Mouse (Mus musculus) left cerebral cortex, adult 11 months (tissue): Measurements from ENCODE around the gene Gp5.
"Not testable (repeated sequence)": the region's sequence is repeated elsewhere in the genome, so short reads cannot be mapped to it uniquely, and the experiment has no call there.

Source experiments
- DNase-seq: peaks from one replicate; pipeline ENCODE4 v3.0.0; 2022; ENCODE audit warnings: low spot score

Gp5 gene

GRCm38 (mm10) chr16:30310647-30311046, at the start of gene Gp5:
Gp5 (minus strand) TSS chr16:30310779.
- no peak for DNase-seq

GRCm38 (mm10) chr16:30353489-30353888, 42.9 kb upstream of the Gp5 start:
- not testable (repeated sequence) for DNase-seq

GRCm38 (mm10) chr16:30314236-30314635, 3.7 kb upstream of the Gp5 start:
- no peak for DNase-seq

DNA sequence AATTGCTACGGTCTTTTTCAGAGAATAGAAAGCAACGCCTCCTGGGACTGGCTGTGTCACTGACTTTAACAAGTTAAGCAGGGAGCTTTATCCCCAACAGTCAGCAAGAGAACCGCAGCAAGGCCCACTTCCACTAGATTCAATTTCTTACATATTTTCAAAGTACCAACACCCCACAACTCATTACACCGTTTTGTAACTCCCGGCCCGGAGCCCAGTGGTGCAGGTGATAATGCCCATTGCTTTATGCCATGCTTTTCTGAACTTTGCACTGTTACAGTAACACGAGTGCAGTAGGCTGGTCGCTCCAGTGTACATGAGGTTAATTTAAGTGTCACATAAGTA, 436 bp downstream of the Gp5 start:
- DNase-seq = no peak

DNA sequence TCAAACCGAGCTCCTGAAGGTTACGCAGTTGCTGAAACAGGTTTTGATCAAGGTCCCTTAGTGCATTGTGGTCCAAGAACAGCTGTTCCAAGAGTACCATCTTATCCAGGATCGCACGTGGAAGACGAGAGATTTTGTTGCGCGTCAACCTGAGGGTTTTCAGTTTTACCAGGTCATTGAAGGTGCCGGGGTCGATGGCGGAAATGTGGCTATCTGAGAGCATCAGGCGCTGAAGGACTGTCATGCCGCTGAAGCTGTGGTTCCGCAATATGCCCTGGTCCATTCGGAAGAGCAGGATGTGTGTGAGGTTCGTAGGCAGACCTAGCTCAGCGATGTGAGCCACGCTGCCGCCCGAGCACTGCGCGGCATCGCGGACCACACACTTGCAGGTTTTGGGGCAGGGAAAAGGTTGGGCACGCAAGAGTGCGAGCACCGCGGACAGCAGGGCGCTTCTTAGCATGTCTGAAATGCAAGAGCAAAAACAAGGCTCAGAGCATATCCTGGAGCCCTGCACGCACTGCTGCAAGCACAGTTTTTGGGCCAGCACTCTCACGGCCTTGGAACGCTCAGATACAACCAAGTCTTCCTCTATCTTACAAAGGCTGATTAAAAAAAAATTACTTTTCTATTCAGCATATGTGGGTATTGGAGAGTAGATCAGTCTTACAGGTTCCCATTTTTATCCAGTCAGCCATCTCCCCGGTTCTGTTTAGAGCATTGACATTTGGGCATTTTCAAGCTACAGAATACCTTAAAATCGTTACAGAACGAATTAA, 996 bp downstream of the Gp5 start:
- no peak for DNase-seq

- DNase-seq = peak; percentile 42
Observed at GRCm38 (mm10) chr16:30308616-30309394, 1.8 kb downstream of the Gp5 start.

- DNase-seq = no peak
Observed at GRCm38 (mm10) chr16:30307961-30308615, 2.5 kb downstream of the Gp5 start.

DNA sequence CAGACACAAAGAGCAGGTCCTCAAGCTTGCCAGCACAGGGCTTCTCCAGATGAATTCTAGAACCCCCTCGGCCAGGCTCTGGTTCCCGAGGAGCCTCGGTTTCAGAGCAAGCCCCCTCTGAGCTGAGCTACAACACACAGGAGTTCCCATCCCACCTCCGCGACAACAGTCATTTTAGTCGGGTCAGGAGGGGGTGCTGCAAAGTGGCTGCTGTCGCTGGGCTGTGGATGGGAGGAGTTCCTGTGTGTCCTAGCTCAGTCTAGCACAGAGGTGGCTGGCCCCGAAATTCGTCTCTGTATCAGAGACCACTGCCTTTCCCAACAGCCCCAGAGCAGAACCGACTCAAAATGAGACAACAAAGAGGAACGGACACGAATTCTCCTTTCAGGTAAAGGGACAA, 3.3 kb downstream of the Gp5 start:
- DNase-seq = no peak

- DNase-seq = no peak
Observed at GRCm38 (mm10) chr16:30306102-30306501, 4.5 kb downstream of the Gp5 start.

GRCm38 (mm10) chr16:30304236-30304635, 6.3 kb downstream of the Gp5 start:
- DNase-seq = no peak

DNA sequence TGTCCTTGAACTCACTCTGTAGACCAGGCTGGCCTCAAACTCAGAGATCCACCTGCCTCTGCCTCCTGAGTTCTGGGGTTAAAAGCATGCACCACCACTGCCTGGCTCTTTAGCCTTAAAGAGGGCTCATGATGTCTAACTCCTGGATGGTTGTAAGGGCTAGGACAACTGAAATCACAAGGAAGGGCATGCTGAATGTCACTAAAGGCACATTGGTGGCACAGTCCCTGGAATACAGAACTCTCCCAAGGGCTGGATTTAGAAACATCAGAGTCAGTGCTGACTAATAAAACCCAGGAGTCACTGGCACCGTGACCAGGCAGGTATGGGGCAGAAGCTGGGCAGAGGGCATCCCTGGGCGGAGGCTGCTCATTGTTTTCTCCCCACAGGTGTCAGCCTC, 7.2 kb downstream of the Gp5 start:
- no peak for DNase-seq

DNA sequence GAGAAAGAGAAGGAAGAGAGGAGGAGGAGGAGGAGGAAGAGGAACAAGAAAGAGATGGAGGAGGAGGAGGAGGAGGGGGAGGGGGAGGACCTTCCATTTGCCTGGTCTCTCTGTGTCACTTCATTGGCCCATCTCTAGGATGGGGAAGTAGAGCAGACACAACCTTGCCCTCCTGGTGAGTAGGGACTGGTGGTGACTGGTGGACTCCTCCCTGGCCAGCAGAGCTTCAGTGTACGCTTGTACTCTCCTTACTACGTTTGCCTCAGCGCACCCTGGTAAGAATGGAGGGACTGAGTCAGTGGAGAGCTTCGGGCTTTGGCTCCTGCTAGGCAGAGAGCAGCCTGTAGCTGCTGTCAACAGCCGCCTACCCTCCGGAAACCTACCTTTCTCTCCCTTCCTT, 7.9 kb downstream of the Gp5 start:
- no peak for DNase-seq

- no peak for DNase-seq
Observed at GRCm38 (mm10) chr16:30299711-30300277, 10.8 kb downstream of the Gp5 start.

DNA sequence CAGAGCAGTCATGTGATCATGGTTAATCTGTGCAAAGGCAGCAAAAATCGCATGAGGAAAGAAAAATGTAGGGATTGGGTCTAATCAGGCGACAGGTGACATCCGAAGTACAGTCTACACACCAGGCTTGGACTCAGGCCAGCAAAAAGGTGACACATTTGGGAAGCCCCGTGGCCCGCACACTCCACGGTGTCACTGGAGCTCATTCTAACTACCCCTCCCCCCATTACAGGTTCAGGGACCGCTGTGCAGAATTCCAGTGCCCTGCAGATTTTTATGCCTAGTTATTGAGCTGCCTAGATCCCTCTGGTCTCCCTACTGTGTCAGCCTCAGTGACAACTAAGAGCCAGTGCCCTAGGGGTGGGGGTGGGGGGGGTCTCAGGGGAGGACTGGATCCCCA, 13.1 kb downstream of the Gp5 start:
- no peak for DNase-seq

GRCm38 (mm10) chr16:30296601-30297275, 13.8 kb downstream of the Gp5 start:
- DNase-seq = no peak

- no peak for DNase-seq
Observed at GRCm38 (mm10) chr16:30295106-30295505, 15.5 kb downstream of the Gp5 start.

DNA sequence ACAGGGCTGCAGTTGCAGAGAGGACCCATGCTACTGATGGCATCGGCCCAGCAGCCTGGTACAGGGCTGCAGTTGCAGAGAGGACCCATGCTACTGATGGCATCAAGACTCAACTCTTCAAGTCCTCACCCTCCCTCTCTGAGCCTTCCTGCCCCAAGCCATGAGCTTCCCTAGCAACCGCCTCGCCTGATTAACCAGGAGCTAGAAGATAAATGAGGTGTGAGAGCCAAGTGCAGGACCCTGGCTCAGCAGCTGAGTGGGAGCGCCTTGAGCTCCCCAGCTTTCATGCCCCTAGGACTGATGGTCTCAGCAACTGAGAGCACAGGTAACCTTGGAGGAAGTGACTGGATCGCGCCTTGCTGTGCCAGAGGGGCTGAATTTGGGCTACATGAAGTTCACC, 20.1 kb downstream of the Gp5 start:
- DNase-seq = no peak

DNA sequence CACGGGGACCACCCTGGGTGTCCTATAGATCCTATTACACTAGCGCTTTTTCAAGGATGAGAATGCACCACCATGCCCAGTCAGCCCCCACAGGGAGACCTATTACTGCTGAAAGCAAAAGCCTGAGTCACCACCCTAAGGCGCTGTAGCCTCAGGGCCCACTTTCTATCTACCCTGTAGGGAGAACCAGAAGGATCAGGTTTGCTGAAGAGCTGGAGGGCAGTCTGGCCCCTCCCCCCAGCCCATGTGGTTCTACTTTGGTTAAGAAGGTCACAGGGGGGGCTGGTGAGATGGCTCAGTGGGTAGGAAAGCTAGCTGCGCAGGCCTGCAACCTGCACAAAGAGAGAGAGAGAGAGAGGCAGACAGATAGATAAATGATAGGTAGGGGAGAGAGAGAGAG, 24.9 kb downstream of the Gp5 start:
- DNase-seq = no peak

DNA sequence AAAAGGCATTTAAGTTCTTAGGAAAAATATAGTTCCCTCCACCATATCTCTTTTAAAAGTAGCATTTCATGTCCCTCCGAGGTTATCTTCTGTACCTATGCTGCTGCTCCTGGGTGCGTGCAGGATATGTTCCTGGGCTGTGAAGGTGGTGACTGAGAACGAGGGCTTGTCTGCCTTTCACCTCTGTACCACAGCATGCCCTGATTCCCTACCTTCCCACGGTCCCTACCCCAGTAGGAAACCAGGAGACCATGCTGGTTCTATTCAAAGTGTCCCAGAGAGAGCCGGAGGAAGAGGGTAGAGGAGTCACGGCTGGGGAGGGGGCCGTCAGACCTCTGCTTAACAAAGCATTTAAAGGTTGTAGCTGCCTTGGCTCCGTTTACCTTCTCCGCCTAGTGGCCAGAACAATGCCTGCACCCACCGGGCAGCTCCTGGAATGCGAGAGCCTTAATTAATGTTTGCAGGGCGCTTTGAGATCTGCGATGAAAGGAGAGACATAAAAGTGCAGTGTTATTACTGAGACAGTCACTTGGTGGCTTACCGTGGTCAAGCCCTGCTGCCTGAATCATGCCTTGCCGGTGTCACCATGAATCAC, 26.7 kb downstream of the Gp5 start:
- no peak for DNase-seq

- DNase-seq = no peak
Observed at GRCm38 (mm10) chr16:30282844-30283495, 27.6 kb downstream of the Gp5 start, which contains the start of gene Lrrc15. Lrrc15 (minus strand) TSS chr16:30283256.

- DNase-seq = no peak
Observed at GRCm38 (mm10) chr16:30280676-30281297, 29.8 kb downstream of the Gp5 start.
